Mouse (Mus musculus) limb, embryonic 11.5 days (tissue): ENCODE measurements at regions not wholly inside any gene's neighbourhood (a gene's known extent, or its start where the extent isn't known, plus 50 kb on each side); places are given as distances from the start of the nearest gene placed in this dataset.

Source experiments
- ATAC-seq: fragments of 200-750 bp; cut with Nextera tagmentation; 2 replicates; pipeline ENCODE4 v1.8.0; 2017; ENCODE audit warnings: low read depth; ENCODE audit not compliant: insufficient number of reproducible peaks, low FRiP score, low TSS enrichment
- DNase-seq: peaks from one replicate; pipeline ENCODE4 v3.0.0-alpha.2; 2015; ENCODE audit warnings: low spot score
- H3K27ac ChIP-seq: fragments of 300-500 bp; sonication (generic); replicated peaks from 2 replicates; pipeline ENCODE4 v1.5.1; 2014; ENCODE audit warnings: low read depth, mild to moderate bottlenecking, low read length
- H3K27me3 ChIP-seq: fragments of 300-500 bp; sonication (generic); 2 replicates; pipeline ENCODE4 v1.6.1; 2014; ENCODE audit warnings: mild to moderate bottlenecking, low read length, mixed read lengths; ENCODE audit not compliant: control insufficient read depth, insufficient read depth
- H3K36me3 ChIP-seq: fragments of 300-500 bp; sonication (generic); 2 replicates; pipeline ENCODE4 v1.6.1; 2014; ENCODE audit warnings: mild to moderate bottlenecking, low read length, moderate library complexity, mixed read lengths; ENCODE audit not compliant: control insufficient read depth, insufficient read depth
- H3K4me1 ChIP-seq: fragments of 300-500 bp; sonication (generic); 2 replicates; pipeline ENCODE4 v1.6.1; 2014; ENCODE audit warnings: low read length, mixed read lengths; ENCODE audit not compliant: control insufficient read depth, insufficient read depth
- H3K4me2 ChIP-seq: fragments of 300-500 bp; sonication (generic); 2 replicates; pipeline ENCODE4 v1.6.1; 2014; ENCODE audit warnings: low read depth, mild to moderate bottlenecking, moderate library complexity; ENCODE audit not compliant: severe bottlenecking
- H3K4me3 ChIP-seq: fragments of 300-500 bp; sonication (generic); 2 replicates; pipeline ENCODE4 v1.5.1; 2014; ENCODE audit warnings: low read depth, low read length
- H3K9ac ChIP-seq: fragments of 300-500 bp; sonication (generic); 2 replicates; pipeline ENCODE4 v1.6.1; 2014; ENCODE audit warnings: mild to moderate bottlenecking, low read length
- H3K9me3 ChIP-seq: fragments of 300-500 bp; sonication (generic); 2 replicates; pipeline ENCODE4 v1.6.1; 2016; ENCODE audit warnings: low read length; ENCODE audit not compliant: control insufficient read depth
- WGBS: fragments of 180-500 bp; shearing (Covaris S2); extraction: QIAGEN DNeasy Blood & Tissue Kit; methylation state at CpG from one replicate; pipeline ENCODE4 v1.1.7; 2014; 5-methylcytosine and 5-hydroxymethylcytosine counted together

DNA sequence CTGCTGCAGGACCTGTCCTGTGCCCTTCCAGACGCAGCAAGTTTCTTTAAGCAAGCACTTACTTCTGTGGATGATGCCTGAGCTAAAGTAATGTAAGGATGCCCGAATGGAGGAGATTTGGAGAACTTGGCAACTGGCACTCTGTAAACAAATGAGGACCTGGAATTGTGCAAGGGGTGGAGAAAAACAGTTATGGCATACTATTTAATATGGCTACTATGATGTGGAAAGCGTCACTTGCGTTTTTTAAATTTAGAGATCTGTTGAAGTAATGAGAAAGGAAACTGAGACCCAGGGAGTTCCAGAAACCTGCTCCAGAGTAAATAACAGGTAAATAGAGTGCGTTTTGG, 58.6 kb upstream of the Abca1 start:
- ATAC-seq (no peak), DNase-seq (no peak)
- H3K27me3 ChIP-seq, result no peaks in the 10 kb centered on the region
- H3K9ac ChIP-seq, result peak overlapping the region; percentile 67
- H3K4me1 ChIP-seq, result peaks cover 11% of the 10 kb centered on the region
- no peaks in the 10 kb centered on the region for H3K9me3 ChIP-seq
- 47% methylated on average over 5 of the region's 5 CpGs for WGBS
- peak overlapping the region; percentile 86; the same call in 1 of the 2 replicates for H3K4me2 ChIP-seq
- peak overlapping the region; percentile 48; the same call in 1 of the 2 replicates for H3K4me3 ChIP-seq
- no peak overlapping the region for H3K27ac ChIP-seq
- H3K36me3 ChIP-seq, result no peaks in the 10 kb centered on the region

DNA sequence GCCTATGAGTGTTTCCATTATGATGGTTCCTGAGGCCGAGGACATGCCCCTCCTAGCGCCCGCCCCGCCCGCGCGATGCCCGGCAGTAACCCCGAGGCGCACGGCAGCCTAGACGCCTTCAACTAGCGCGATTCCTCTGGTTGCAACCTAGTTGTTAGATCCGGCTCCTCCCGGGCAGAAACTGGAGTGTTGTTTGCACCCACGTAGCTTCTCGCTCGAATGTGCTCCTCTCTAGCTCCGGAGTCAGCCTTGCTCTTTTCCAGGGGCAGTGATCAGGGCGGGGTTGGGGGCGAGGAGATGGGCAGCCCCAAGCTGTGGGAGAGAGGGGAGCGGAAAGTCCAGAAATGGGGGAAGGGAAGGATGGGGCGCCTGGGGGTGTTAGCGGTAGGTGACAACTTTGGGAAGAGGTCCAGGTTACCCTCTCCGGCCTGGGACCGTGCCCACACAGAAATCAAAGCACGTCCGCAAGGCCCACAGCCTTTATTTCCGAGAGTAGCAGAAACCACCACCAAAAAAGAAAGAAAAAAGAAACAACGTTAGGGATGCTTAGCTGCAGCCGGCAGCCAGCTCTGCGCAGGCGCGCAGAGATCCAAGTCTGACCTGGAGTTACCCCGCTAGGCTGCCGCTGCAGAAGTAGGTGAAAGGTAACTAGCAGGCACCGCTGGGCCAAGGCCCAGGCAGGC, 58.1 kb upstream of the Abca1 start:
- ATAC-seq, result peak; percentile 85
- Histone ChIP-seq H3K9me3 (no peaks in the 10 kb centered on the region), H3K27ac (peak overlapping the region; percentile 72), H3K4me1 (peaks cover 11% of the 10 kb centered on the region), H3K36me3 (no peaks in the 10 kb centered on the region), H3K4me3 (peak overlapping the region; percentile 48), H3K4me2 (peak overlapping the region; percentile 86), H3K27me3 (no peaks in the 10 kb centered on the region), H3K9ac (peak overlapping the region; percentile 67)
- under 1% methylated on average over 38 of the region's 38 CpGs for WGBS
- DNase-seq, result peak; percentile 80

DNA sequence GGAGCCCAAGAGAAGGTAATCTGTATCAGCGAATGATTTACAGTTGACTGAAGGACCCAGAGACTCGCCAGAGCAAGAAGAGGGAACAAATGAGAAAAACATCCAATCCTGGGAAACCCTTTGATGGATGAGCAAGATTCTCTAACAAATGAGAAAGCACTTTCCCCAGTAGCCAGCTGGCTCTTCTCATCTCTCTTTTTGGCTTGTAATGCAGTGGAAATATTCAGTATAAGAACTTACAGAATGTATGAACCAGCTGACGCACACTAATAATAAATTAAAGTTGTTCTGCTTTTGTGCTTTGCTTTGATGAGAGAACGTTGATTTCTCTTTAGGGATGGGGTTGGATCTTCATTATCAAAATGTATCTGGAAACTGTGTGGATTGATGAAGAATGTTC, 52.8 kb upstream of the Abca1 start:
- H3K9ac ChIP-seq, result no peak overlapping the region
- WGBS, result 73% methylated on average over 4 of the region's 4 CpGs
- H3K36me3 ChIP-seq, result no peaks in the 10 kb centered on the region
- H3K27me3 ChIP-seq, result no peaks in the 10 kb centered on the region
- DNase-seq, result no peak
- H3K9me3 ChIP-seq, result no peaks in the 10 kb centered on the region
- ATAC-seq, result no peak
- H3K4me3 ChIP-seq, result no peak overlapping the region
- no peak overlapping the region for H3K27ac ChIP-seq
- no peaks in the 10 kb centered on the region for H3K4me1 ChIP-seq
- H3K4me2 ChIP-seq, result no peak overlapping the region

DNA sequence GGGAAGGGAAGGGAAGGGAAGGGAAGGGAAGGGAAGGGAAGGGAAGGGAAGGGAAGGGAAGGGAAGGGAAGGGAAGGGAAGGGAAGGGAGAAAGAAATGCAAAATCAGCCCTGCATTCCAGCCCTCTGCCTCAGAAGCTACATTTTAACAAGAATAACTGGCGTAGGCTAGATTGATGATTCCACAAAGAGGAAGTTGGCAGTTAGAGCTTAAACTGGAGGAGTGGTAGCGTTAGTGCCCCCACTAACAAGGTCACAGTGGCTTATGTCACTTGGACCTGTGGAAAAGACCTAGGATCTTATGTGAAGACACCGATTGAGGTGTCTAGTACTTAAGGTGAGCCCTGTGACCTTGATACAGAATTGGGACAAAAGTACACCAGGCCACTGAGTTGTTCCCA, 51.0 kb upstream of the Abca1 start:
- H3K9ac ChIP-seq, result no peak overlapping the region
- H3K4me2 ChIP-seq, result no peak overlapping the region
- ATAC-seq, result no peak
- no peaks in the 10 kb centered on the region for H3K27me3 ChIP-seq
- no peak for DNase-seq
- WGBS, result 80% methylated on average over 3 of the region's 3 CpGs
- H3K4me1 ChIP-seq, result no peaks in the 10 kb centered on the region
- no peaks in the 10 kb centered on the region for H3K36me3 ChIP-seq
- H3K4me3 ChIP-seq, result no peak overlapping the region
- no peak overlapping the region for H3K27ac ChIP-seq
- no peaks in the 10 kb centered on the region for H3K9me3 ChIP-seq
